ENCODE assay signal across 11 mouse cellular contexts in the genomic region with DNA sequence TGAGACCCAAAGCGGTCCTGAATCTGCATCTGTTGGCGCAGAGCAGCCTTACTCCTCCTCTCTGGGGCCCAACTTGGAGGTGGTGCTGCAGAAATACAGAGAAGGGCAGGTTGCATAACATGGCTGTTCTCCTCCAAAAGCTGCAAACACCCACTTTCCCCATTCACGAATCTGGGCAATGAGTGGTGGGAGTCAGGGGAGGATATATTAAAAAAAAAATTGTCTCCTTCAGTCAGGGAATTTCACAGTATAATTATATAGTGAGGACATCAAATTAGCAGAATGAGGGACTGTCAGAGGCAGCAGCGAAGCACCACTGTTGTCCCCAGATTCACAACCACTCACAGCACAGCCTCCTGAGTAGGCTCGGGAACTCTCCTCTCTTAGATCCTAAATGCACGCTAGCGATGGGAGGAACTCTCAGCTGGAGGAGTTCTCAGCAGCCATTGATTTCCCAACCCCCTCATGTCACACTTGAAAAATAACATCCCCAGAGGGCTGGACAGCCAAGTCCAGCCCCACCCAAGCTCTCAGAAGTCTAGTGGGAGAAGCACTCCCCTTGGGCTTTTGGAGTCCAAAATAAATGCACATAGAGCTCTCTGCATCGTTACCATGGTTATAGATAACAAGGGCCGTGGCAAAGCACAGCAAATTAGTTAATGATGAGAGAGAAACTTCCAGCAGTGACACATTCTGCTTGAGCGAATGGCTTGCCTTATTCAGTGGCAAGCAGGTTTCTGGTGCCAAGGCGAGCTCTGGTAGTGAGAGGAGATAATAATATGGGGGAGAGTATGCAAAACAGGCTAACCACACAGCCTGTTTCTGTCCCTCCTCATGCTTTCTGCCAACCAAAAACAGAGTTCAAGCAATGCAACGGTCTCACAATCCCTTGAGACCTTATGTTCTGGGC.
A peak's percentile ranks its signal among the peaks of the same experiment; 100 is the strongest.
DNase-seq lines count a peak whose midpoint lies in the region; ATAC-seq and TF ChIP-seq lines count a peak whose summit lies in the region.
"Had no signal": no experiment of that assay in that cellular context is flagged by ENCODE, and none has a peak within 500 bp of the region (broad histone marks: within the 10 kb centered on the region; RNA-seq: fewer than 3 reads in every experiment).

No protein-coding gene starts in this region.

- no peak overlapping the region for H3K4me3 ChIP-seq in lung, embryonic 14.5 days (ENCODE audit: low read depth, low read length)
- no peak overlapping the region for H3K4me3 ChIP-seq in lung, adult 2 months (replicated peaks; ENCODE audit: extremely low read depth, low read depth, low read length)
- no peak overlapping the region for H3K4me3 ChIP-seq in left cerebral cortex, adult 2 months
- H3K4me3 ChIP-seq: heart, embryonic 15.5 days had no signal

- DNase-seq in lung, embryonic 14.5 days: peak; percentile 13
- DNase-seq in lung, adult 2 months: no peak
- peak; percentile 63 to 79 for DNase-seq in frontal cortex, adult 2 months (ENCODE audit: extremely low spot score in 1 of 2, low spot score in 1 of 2)
- peak; percentile 42 to 48 for DNase-seq in left cerebral cortex, adult 2 months (ENCODE audit: extremely low spot score in 1 of 2, low spot score in 2 of 2)
- DNase-seq in right cerebral cortex, adult 2 months (ENCODE audit: low spot score in 2 of 2): peak; percentile 60 to 63
- DNase-seq in gastrocnemius, postnatal 25 days: no peak
- no peak for DNase-seq in cerebellum, postnatal 14 days
- DNase-seq: cerebellum, postnatal 25 days had no signal

- ATAC-seq in lung, embryonic 14.5 days (ENCODE audit: insufficient read depth): no peak
- ATAC-seq in erythroblast, adult 5-6 weeks (replicated peaks; ENCODE audit: low FRiP score, poor library complexity, severe bottlenecking): no peak

- 47% methylated on average over 12 of the region's 12 CpGs for WGBS in lung, embryonic 14.5 days
- WGBS in lung, adult 2 months: 49% methylated on average over 12 of the region's 12 CpGs

- H3K9ac ChIP-seq in lung, embryonic 14.5 days: no peak overlapping the region
- H3K9ac ChIP-seq: heart, embryonic 15.5 days had no signal

- H3K36me3 ChIP-seq in lung, embryonic 14.5 days (ENCODE audit: insufficient read depth): no peaks in the 10 kb centered on the region
- H3K36me3 ChIP-seq: G1E; heart, embryonic 15.5 days had no signal

- TF ChIP-seq CTCF in lung, embryonic 14.5 days (IDR thresholded peaks at IDR 0.05; ENCODE audit: low read depth): no peak
- TF ChIP-seq CTCF in lung, adult 2 months (IDR thresholded peaks at IDR 0.05; ENCODE audit: insufficient read depth, low read length): no peak
- TF ChIP-seq CTCF in left cerebral cortex, adult 2 months (IDR thresholded peaks at IDR 0.05): no peak

- H3K27ac ChIP-seq in lung, embryonic 14.5 days (ENCODE audit: low read depth): no peak overlapping the region
- H3K27ac ChIP-seq in left cerebral cortex, adult 2 months: peak overlapping the region; percentile 70
- H3K27ac ChIP-seq: heart, embryonic 15.5 days had no signal

- intact Hi-C loops in left cerebral cortex, adult 2 months (cut with DNase I): loop anchor here (1.0 to 5.0 kb wide), 4 partner anchors 8 to 85 kb away; partner anchors contain the start of gene Rasgrf1

- no peaks in the 10 kb centered on the region for H3K4me1 ChIP-seq in lung, embryonic 14.5 days (ENCODE audit: insufficient read depth)
- no peaks in the 10 kb centered on the region; the same call in 1 of the 2 replicates for H3K4me1 ChIP-seq in lung, adult 2 months (ENCODE audit: control insufficient read depth, insufficient read depth, low read length)
- H3K4me1 ChIP-seq: heart, embryonic 15.5 days had no signal

- no peaks in the 10 kb centered on the region for H3K27me3 ChIP-seq in lung, embryonic 14.5 days (ENCODE audit: insufficient read depth, low read length)
- H3K27me3 ChIP-seq: heart, embryonic 15.5 days had no signal

- H3K9me3 ChIP-seq in lung, embryonic 14.5 days (ENCODE audit: low read depth, low read length): no peaks in the 10 kb centered on the region
- H3K9me3 ChIP-seq: heart, embryonic 15.5 days had no signal

- no peak overlapping the region for H3K4me2 ChIP-seq in lung, embryonic 14.5 days
- H3K4me2 ChIP-seq: heart, embryonic 15.5 days had no signal

- no peak for TF ChIP-seq POLR2A in lung, adult 2 months (IDR thresholded peaks at IDR 0.05; ENCODE audit: borderline replicate concordance, extremely low read depth, low read depth, low read length)

Comparison
In these comparisons a context has a peak if more than half of its experiments do, and no peak if none do; other contexts are left out.
1. DNase-seq: peak in lung, embryonic 14.5 days (single experiment), frontal cortex, adult 2 months (2 of 2), left cerebral cortex, adult 2 months (2 of 2) and right cerebral cortex, adult 2 months (2 of 2); none in lung, adult 2 months (single experiment), gastrocnemius, postnatal 25 days (single experiment) and cerebellum, postnatal 14 days (0 of 2).